Comparison of ENCODE assay signal across 24 mouse cellular contexts in the genomic region with DNA sequence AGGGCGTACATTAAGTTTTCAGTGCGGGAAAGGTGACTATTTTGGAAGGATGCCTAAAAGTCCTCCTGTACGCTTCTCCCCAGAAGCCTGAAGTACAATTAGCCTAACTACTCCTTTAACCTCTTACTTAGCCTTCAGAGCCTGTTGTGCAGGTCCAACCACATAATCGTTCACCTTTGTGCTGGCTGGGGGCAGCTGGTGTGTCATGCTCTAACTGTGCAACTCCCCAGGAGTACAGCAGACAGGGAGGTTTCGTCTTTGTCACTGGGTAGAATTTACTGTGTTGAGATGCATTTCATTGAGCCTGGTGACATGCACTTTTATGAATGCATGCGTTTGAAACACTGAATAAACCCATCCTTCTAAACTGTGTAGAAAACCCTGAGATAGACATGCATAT.
DNase-seq lines count a peak whose midpoint lies in the region; ATAC-seq and TF ChIP-seq lines count a peak whose summit lies in the region.
"Had no signal": no experiment of that assay in that cellular context is flagged by ENCODE, and none has a peak within 500 bp of the region (broad histone marks: within the 10 kb centered on the region; RNA-seq: fewer than 3 reads in every experiment).

No protein-coding gene starts in this region.

- no peaks in the 10 kb centered on the region for H3K27me3 ChIP-seq in midbrain, embryonic 11.5 days (ENCODE audit: control insufficient read depth, insufficient read depth, low read length)
- no peaks in the 10 kb centered on the region for H3K27me3 ChIP-seq in midbrain, embryonic 13.5 days
- no peaks in the 10 kb centered on the region for H3K27me3 ChIP-seq in stomach, postnatal 0 days (ENCODE audit: control insufficient read depth, insufficient read depth, low read length)
- H3K27me3 ChIP-seq in liver, embryonic 12.5 days (replicated peaks) = no peaks in the 10 kb centered on the region
- H3K27me3 ChIP-seq: embryonic facial prominence, embryonic 12.5 days; embryonic facial prominence, embryonic 15.5 days; forebrain, embryonic 12.5 days; forebrain, embryonic 15.5 days; heart, embryonic 12.5 days; heart, embryonic 15.5 days had no signal

- no peaks in the 10 kb centered on the region for H3K9me3 ChIP-seq in midbrain, embryonic 11.5 days (ENCODE audit: control insufficient read depth, low read length)
- H3K9me3 ChIP-seq in midbrain, embryonic 13.5 days = no peaks in the 10 kb centered on the region
- H3K9me3 ChIP-seq in stomach, postnatal 0 days (ENCODE audit: control insufficient read depth, low read length) = no peaks in the 10 kb centered on the region
- no peaks in the 10 kb centered on the region for H3K9me3 ChIP-seq in liver, embryonic 12.5 days (replicated peaks)
- H3K9me3 ChIP-seq: embryonic facial prominence, embryonic 12.5 days; embryonic facial prominence, embryonic 15.5 days; forebrain, embryonic 12.5 days; forebrain, embryonic 15.5 days; heart, embryonic 15.5 days had no signal

- no peak for TF ChIP-seq CTCF in stomach, postnatal 0 days (IDR thresholded peaks at IDR 0.05; ENCODE audit: low read depth)

- ATAC-seq in midbrain, embryonic 11.5 days (ENCODE audit: low FRiP score) = no peak
- no peak for ATAC-seq in midbrain, embryonic 13.5 days
- no peak for ATAC-seq in stomach, postnatal 0 days (ENCODE audit: low FRiP score, low TSS enrichment)
- ATAC-seq in liver, embryonic 12.5 days = no peak
- ATAC-seq: CD4-positive, CD25-positive, alpha-beta regulatory T cell, adult 4 months; forebrain, embryonic 15.5 days had no signal

- peak; percentile 69 for DNase-seq in midbrain, embryonic 11.5 days (ENCODE audit: low spot score, missing footprints)
- DNase-seq in urinary bladder, postnatal 25 days (ENCODE audit: low spot score) = peak; percentile 27
- DNase-seq in urinary bladder, postnatal 10 days (ENCODE audit: low spot score) = no peak
- DNase-seq in stomach, postnatal 0 days (ENCODE audit: low spot score) = no peak
- DNase-seq: adrenal gland, adult 2 months; adrenal gland, postnatal 14 days; cerebellum, adult 11 months; cerebellum, adult 2 months; cerebellum, adult 9-11 months; cerebellum, postnatal 25 days; gastrocnemius, postnatal 25 days; heart, adult 18-20 months; heart, postnatal 10 days; heart, postnatal 36 days had no signal

- H3K4me2 ChIP-seq in midbrain, embryonic 11.5 days = no peak overlapping the region
- no peak overlapping the region for H3K4me2 ChIP-seq in midbrain, embryonic 13.5 days (replicated peaks)
- no peak overlapping the region for H3K4me2 ChIP-seq in stomach, postnatal 0 days (replicated peaks; ENCODE audit: low read depth)
- H3K4me2 ChIP-seq in liver, embryonic 12.5 days = no peak overlapping the region
- H3K4me2 ChIP-seq: embryonic facial prominence, embryonic 12.5 days; embryonic facial prominence, embryonic 15.5 days; forebrain, embryonic 12.5 days; forebrain, embryonic 15.5 days; heart, embryonic 12.5 days; heart, embryonic 15.5 days; hindbrain, embryonic 14.5 days had no signal

- TF ChIP-seq EP300 in stomach, postnatal 0 days (optimal IDR thresholded peaks at IDR 0.05) = peak; percentile 53

- H3K27ac ChIP-seq in midbrain, embryonic 11.5 days (ENCODE audit: low read depth, low read length) = no peak overlapping the region
- no peak overlapping the region for H3K27ac ChIP-seq in midbrain, embryonic 13.5 days
- peak overlapping the region; percentile 49; the same call in 1 of the 2 replicates for H3K27ac ChIP-seq in stomach, postnatal 0 days (replicated peaks)
- H3K27ac ChIP-seq in liver, embryonic 12.5 days = no peak overlapping the region
- H3K27ac ChIP-seq: embryonic facial prominence, embryonic 12.5 days; embryonic facial prominence, embryonic 15.5 days; forebrain, embryonic 12.5 days; forebrain, embryonic 15.5 days; heart, embryonic 15.5 days; hindbrain, embryonic 14.5 days had no signal

- H3K9ac ChIP-seq in midbrain, embryonic 11.5 days (ENCODE audit: low read length) = no peak overlapping the region
- H3K9ac ChIP-seq in midbrain, embryonic 13.5 days (replicated peaks) = no peak overlapping the region
- H3K9ac ChIP-seq in stomach, postnatal 0 days (ENCODE audit: low read length) = no peak overlapping the region
- H3K9ac ChIP-seq in liver, embryonic 12.5 days = no peak overlapping the region
- H3K9ac ChIP-seq: embryonic facial prominence, embryonic 12.5 days; embryonic facial prominence, embryonic 15.5 days; forebrain, embryonic 12.5 days; forebrain, embryonic 15.5 days; heart, embryonic 12.5 days; heart, embryonic 15.5 days; hindbrain, embryonic 14.5 days had no signal

- WGBS in midbrain, embryonic 11.5 days = 90% methylated on average over 6 of the region's 6 CpGs
- WGBS in midbrain, embryonic 13.5 days = 90% methylated on average over 6 of the region's 6 CpGs
- 55% methylated on average over 6 of the region's 6 CpGs for WGBS in stomach, postnatal 0 days
- WGBS in liver, embryonic 12.5 days (ENCODE audit: insufficient replicate concordance) = 72% methylated on average over 6 of the region's 6 CpGs

- H3K4me1 ChIP-seq in midbrain, embryonic 11.5 days (ENCODE audit: control insufficient read depth, insufficient read depth, low read length) = no peaks in the 10 kb centered on the region
- no peaks in the 10 kb centered on the region for H3K4me1 ChIP-seq in midbrain, embryonic 13.5 days (replicated peaks)
- peaks cover 4% of the 10 kb centered on the region for H3K4me1 ChIP-seq in stomach, postnatal 0 days (replicated peaks; ENCODE audit: control insufficient read depth, insufficient read depth)
- no peaks in the 10 kb centered on the region for H3K4me1 ChIP-seq in liver, embryonic 12.5 days
- H3K4me1 ChIP-seq: embryonic facial prominence, embryonic 12.5 days; embryonic facial prominence, embryonic 15.5 days; forebrain, embryonic 12.5 days; forebrain, embryonic 15.5 days; heart, embryonic 12.5 days; heart, embryonic 15.5 days had no signal

- no peaks in the 10 kb centered on the region for H3K36me3 ChIP-seq in midbrain, embryonic 11.5 days (ENCODE audit: control insufficient read depth, insufficient read depth, low read length)
- H3K36me3 ChIP-seq in midbrain, embryonic 13.5 days = no peaks in the 10 kb centered on the region
- no peaks in the 10 kb centered on the region for H3K36me3 ChIP-seq in stomach, postnatal 0 days (ENCODE audit: control insufficient read depth, insufficient read depth, low read length)
- no peaks in the 10 kb centered on the region for H3K36me3 ChIP-seq in liver, embryonic 12.5 days
- H3K36me3 ChIP-seq: embryonic facial prominence, embryonic 12.5 days; embryonic facial prominence, embryonic 15.5 days; forebrain, embryonic 12.5 days; forebrain, embryonic 15.5 days; heart, embryonic 12.5 days; heart, embryonic 15.5 days had no signal

- H3K4me3 ChIP-seq in midbrain, embryonic 11.5 days (ENCODE audit: low read depth, low read length) = no peak overlapping the region
- H3K4me3 ChIP-seq in midbrain, embryonic 13.5 days (replicated peaks) = no peak overlapping the region
- no peak overlapping the region for H3K4me3 ChIP-seq in stomach, postnatal 0 days (ENCODE audit: low read depth, low read length)
- no peak overlapping the region for H3K4me3 ChIP-seq in liver, embryonic 12.5 days
- H3K4me3 ChIP-seq: embryonic facial prominence, embryonic 12.5 days; embryonic facial prominence, embryonic 15.5 days; forebrain, embryonic 12.5 days; forebrain, embryonic 15.5 days; heart, embryonic 12.5 days; heart, embryonic 15.5 days had no signal

Comparison
In these comparisons a context has a peak if more than half of its experiments do, and no peak if none do; other contexts are left out.
1. DNase-seq: peak in midbrain, embryonic 11.5 days (single experiment) and urinary bladder, postnatal 25 days (single experiment); none in urinary bladder, postnatal 10 days (single experiment) and stomach, postnatal 0 days (single experiment).